Mouse (Mus musculus): ENCODE measurements around the gene Skint4.

Gene Skint4

GRCm38 (mm10) chr4:112071716-112072115, at the start of gene Skint4:
TSS of gene Skint4 (plus strand) at chr4:112072016.
- no peak for DNase-seq (ENCODE audit: low spot score in 2 of 2)

Data from thymus, postnatal 10 days (tissue).